Mouse (Mus musculus) liver, postnatal 0 days (tissue): ENCODE data around the gene Hnrnpul2.

Source experiments
- CTCF ChIP-seq: sonication (generic); IDR thresholded peaks from 2 replicates; pipeline ENCODE4 v1.5.1; 2016; ENCODE audit warnings: antibody characterized with exemption, low read depth
- EP300 ChIP-seq: IDR thresholded peaks from 2 replicates; pipeline ENCODE4 v1.6.1; 2016; ENCODE audit warnings: antibody characterized with exemption, low read depth, mild to moderate bottlenecking

DNA sequence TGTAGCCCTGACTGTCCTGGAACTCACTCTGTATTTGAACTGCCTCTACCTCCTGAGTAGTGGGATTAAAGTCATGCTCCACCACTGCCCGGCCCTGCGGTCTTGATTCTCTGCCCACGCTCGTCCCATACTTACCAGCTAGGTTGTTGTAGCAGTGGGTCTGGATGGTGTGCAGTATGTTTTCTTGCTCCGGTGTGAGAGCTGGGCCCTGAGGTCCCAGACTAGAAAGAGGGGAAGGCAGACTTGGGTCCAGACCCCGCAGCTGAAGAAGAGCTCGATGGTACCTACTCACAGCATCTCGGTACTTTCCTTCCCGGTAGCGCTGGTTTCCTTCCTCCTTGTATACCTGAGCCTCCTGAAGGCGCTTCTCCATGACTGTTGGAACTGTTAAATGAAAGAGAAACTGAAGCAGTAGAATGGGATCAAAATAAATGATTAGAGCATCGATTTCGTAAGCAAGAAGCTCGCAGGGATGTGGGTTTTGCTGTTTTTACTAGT is 1.5 kb upstream of the Hnrnpul2 start:
- no peak for TF ChIP-seq CTCF
- no peak for TF ChIP-seq EP300
